Mouse (Mus musculus) liver, embryonic 12.5 days (tissue): ENCODE measurements around the gene Gm21103. TPM values are rescaled to one million over a fixed set of nuclear protein-coding genes. Genes with fewer than 3 reads are reported as not detected.
"Not testable (repeated sequence)": the region's sequence is repeated elsewhere in the genome, so short reads cannot be mapped to it uniquely, and the experiment has no call there.

Experiments used
- ATAC-seq: fragments of 200-750 bp; cut with Nextera tagmentation; 2 replicates; pipeline ENCODE4 v1.8.0; 2017; ENCODE audit warnings: moderate number of reproducible peaks, mild to moderate bottlenecking, moderate library complexity
- H3K27ac ChIP-seq: fragments of 300-500 bp; sonication (generic); 2 replicates; pipeline ENCODE4 v1.5.1; 2016; ENCODE audit warnings: mild to moderate bottlenecking
- H3K27me3 ChIP-seq: fragments of 300-500 bp; sonication (generic); replicated peaks from 2 replicates; pipeline ENCODE4 v1.6.1; 2016; ENCODE audit warnings: mild to moderate bottlenecking, moderate library complexity
- H3K36me3 ChIP-seq: fragments of 300-500 bp; sonication (generic); 2 replicates; pipeline ENCODE4 v1.6.1; 2016; ENCODE audit warnings: mild to moderate bottlenecking, moderate library complexity
- H3K4me1 ChIP-seq: fragments of 300-500 bp; sonication (generic); 2 replicates; pipeline ENCODE4 v1.6.1; 2016
- H3K4me2 ChIP-seq: fragments of 300-500 bp; sonication (generic); 2 replicates; pipeline ENCODE4 v1.6.1; 2016; ENCODE audit warnings: mild to moderate bottlenecking, moderate library complexity
- H3K4me3 ChIP-seq: fragments of 300-500 bp; sonication (generic); 2 replicates; pipeline ENCODE4 v1.5.1; 2016; ENCODE audit warnings: mild to moderate bottlenecking, moderate library complexity
- H3K9ac ChIP-seq: fragments of 300-500 bp; sonication (generic); 2 replicates; pipeline ENCODE4 v1.6.1; 2016; ENCODE audit warnings: mild to moderate bottlenecking, moderate library complexity
- H3K9me3 ChIP-seq: fragments of 300-500 bp; sonication (generic); replicated peaks from 2 replicates; pipeline ENCODE4 v1.6.1; 2016; ENCODE audit warnings: mild to moderate bottlenecking, moderate library complexity
- WGBS: fragments of 180-500 bp; shearing (Covaris S2); methylation state at CpG from one replicate; pipeline ENCODE4 v1.1.7; 2016; ENCODE audit not compliant: insufficient replicate concordance; 5-methylcytosine and 5-hydroxymethylcytosine counted together
- polyA plus RNA-seq: library from polyadenylated mRNA; unstranded; fragments of >200 nt; fragmentation: Nextera tagmentation; extraction: Ambion mirVana; gene quantifications from 2 replicates; pipeline ENCODE4 v1.2.1, GENCODE M21; 2016

Gene Gm21103
- polyA plus RNA-seq: not detected in 2 replicates

- WGBS: 53% methylated on average over 2 of the region's 2 CpGs
- H3K4me1 ChIP-seq, H3K9me3 ChIP-seq, ATAC-seq, H3K27me3 ChIP-seq, H3K36me3 ChIP-seq, H3K9ac ChIP-seq, H3K4me2 ChIP-seq, H3K27ac ChIP-seq, H3K4me3 ChIP-seq: not testable (repeated sequence)
Observed at GRCm38 (mm10) chr14:6304743-6305142, at the start of gene Gm21103. TSS of gene Gm21103 (minus strand) at chr14:6304843.

GRCm38 (mm10) chr14:6343578-6343977 is 38.9 kb upstream of the Gm21103 start, which contains the start of gene Gm3618:
TSS of gene Gm3618 (minus strand) at chr14:6343678.
- H3K9ac ChIP-seq, H3K27me3 ChIP-seq, H3K27ac ChIP-seq, H3K4me1 ChIP-seq, H3K9me3 ChIP-seq, H3K4me2 ChIP-seq, ATAC-seq, H3K36me3 ChIP-seq, H3K4me3 ChIP-seq: not testable (repeated sequence)
- WGBS: no CpG with 5 or more reads among the region's 10 CpGs

GRCm38 (mm10) chr14:6286931-6287715 is 17.5 kb downstream of the Gm21103 start, which contains the start of gene Gm3411:
TSS of gene Gm3411 (minus strand) at chr14:6287250.
- Histone ChIP-seq H3K27me3 (peaks cover 11% of the 10 kb centered on the region), H3K4me2 (peak within 1 kb of the TSS; percentile 55), H3K4me3 (peak within 1 kb of the TSS; percentile 27; the same call in 1 of the 2 replicates)
- not testable (repeated sequence) for H3K9me3 ChIP-seq, H3K9ac ChIP-seq, H3K4me1 ChIP-seq, ATAC-seq, H3K36me3 ChIP-seq, H3K27ac ChIP-seq
- WGBS: 2% methylated on average over 47 of the region's 57 CpGs

Other genes with a start within 250 kb of the Gm21103 start
- not detected in 2 replicates for gene Gm6337, start 246.6 kb downstream of the Gm21103 start, polyA plus RNA-seq
- gene Gm8206, start 210.9 kb downstream of the Gm21103 start, polyA plus RNA-seq: 0.14 TPM in 1 of 2 replicates, not detected in the other
- gene Gm3468, start 196.2 kb downstream of the Gm21103 start, polyA plus RNA-seq: 0.06 and 0.30 TPM in 2 replicates
- not detected in 2 replicates for gene Gm3476, start 179.0 kb downstream of the Gm21103 start, polyA plus RNA-seq
- gene Gm21560, start 85.6 kb downstream of the Gm21103 start, polyA plus RNA-seq: not detected in 2 replicates
- 0.06 and 0.13 TPM in 2 replicates for gene Gm3411, start 17.6 kb downstream of the Gm21103 start, polyA plus RNA-seq
- not detected in 2 replicates for gene Gm3618, start 38.8 kb upstream of the Gm21103 start, polyA plus RNA-seq
- gene Gm16440, start 85.5 kb upstream of the Gm21103 start, polyA plus RNA-seq: not detected in 2 replicates
- gene Gm3591, start 107.6 kb upstream of the Gm21103 start, polyA plus RNA-seq: 0.07 TPM in 1 of 2 replicates, not detected in the other
- gene Gm3594, start 139.8 kb upstream of the Gm21103 start, polyA plus RNA-seq: not detected in 2 replicates
- gene Gm8356, start 232.4 kb upstream of the Gm21103 start, polyA plus RNA-seq: not detected in 2 replicates